Mouse (Mus musculus): ENCODE measurements around the gene Cacna1a. TPM values are rescaled to one million over a fixed set of nuclear protein-coding genes. Genes with fewer than 3 reads are reported as not detected.

Cacna1a gene
- polyA plus RNA-seq, 1 experiment from 2014 or later = 5.1 TPM

GRCm38 (mm10) chr8:84416041-84416440, 27.8 kb downstream of the Cacna1a start:
- ATAC-seq (replicated peaks; ENCODE audit: low FRiP score, low TSS enrichment, low read depth) (no peak), DNase-seq (ENCODE audit: low spot score) (no peak)
- Histone ChIP-seq H3K27me3 (replicated peaks; ENCODE audit: control insufficient read depth, insufficient read depth, low read length) (peaks cover 59% of the 10 kb centered on the region), H3K9ac (ENCODE audit: low read length) (no peak overlapping the region; the same call in 1 of the 2 replicates), H3K36me3 (ENCODE audit: control insufficient read depth, insufficient read depth, low read length) (no peaks in the 10 kb centered on the region), H3K4me1 (replicated peaks; ENCODE audit: control insufficient read depth, insufficient read depth, low read length) (peaks cover 4% of the 10 kb centered on the region), H3K9me3 (ENCODE audit: control insufficient read depth, low read length) (0 out of 2 replicates have a peak, but pooled peaks cover 4% of the 10 kb centered on the region), H3K27ac (ENCODE audit: low read depth) (no peak overlapping the region), H3K4me2 (ENCODE audit: low read length) (peak overlapping the region; percentile 94), H3K4me3 (ENCODE audit: low read depth, low read length) (peak overlapping the region; percentile 41)
- WGBS = 22% methylated on average over 14 of the region's 14 CpGs

GRCm38 (mm10) chr8:84416915-84417314, 28.7 kb downstream of the Cacna1a start:
- Histone ChIP-seq H3K27ac (ENCODE audit: low read depth) (no peak overlapping the region), H3K9me3 (ENCODE audit: control insufficient read depth, low read length) (0 out of 2 replicates have a peak, but pooled peaks cover 4% of the 10 kb centered on the region), H3K4me1 (replicated peaks; ENCODE audit: control insufficient read depth, insufficient read depth, low read length) (peaks cover 4% of the 10 kb centered on the region), H3K4me2 (ENCODE audit: low read length) (no peak overlapping the region), H3K27me3 (replicated peaks; ENCODE audit: control insufficient read depth, insufficient read depth, low read length) (peaks cover 55% of the 10 kb centered on the region), H3K4me3 (ENCODE audit: low read depth, low read length) (no peak overlapping the region), H3K9ac (ENCODE audit: low read length) (no peak overlapping the region), H3K36me3 (ENCODE audit: control insufficient read depth, insufficient read depth, low read length) (no peaks in the 10 kb centered on the region)
- no peak for ATAC-seq (replicated peaks; ENCODE audit: low FRiP score, low TSS enrichment, low read depth)
- no peak for DNase-seq (ENCODE audit: low spot score)
- 74% methylated on average over 6 of the region's 6 CpGs for WGBS

GRCm38 (mm10) chr8:84417840-84418239, 29.6 kb downstream of the Cacna1a start:
- no peak for DNase-seq (ENCODE audit: low spot score)
- no peak for ATAC-seq (replicated peaks; ENCODE audit: low FRiP score, low TSS enrichment, low read depth)
- H3K27ac ChIP-seq (ENCODE audit: low read depth) = no peak overlapping the region
- no peak overlapping the region for H3K4me2 ChIP-seq (ENCODE audit: low read length)
- 0 out of 2 replicates have a peak, but pooled peaks cover 4% of the 10 kb centered on the region for H3K9me3 ChIP-seq (ENCODE audit: control insufficient read depth, low read length)
- peaks cover 47% of the 10 kb centered on the region for H3K27me3 ChIP-seq (replicated peaks; ENCODE audit: control insufficient read depth, insufficient read depth, low read length)
- H3K36me3 ChIP-seq (ENCODE audit: control insufficient read depth, insufficient read depth, low read length) = no peaks in the 10 kb centered on the region
- no peak overlapping the region for H3K9ac ChIP-seq (ENCODE audit: low read length)
- no peak overlapping the region for H3K4me3 ChIP-seq (ENCODE audit: low read depth, low read length)
- WGBS = 41% methylated on average over 5 of the region's 5 CpGs
- H3K4me1 ChIP-seq (replicated peaks; ENCODE audit: control insufficient read depth, insufficient read depth, low read length) = peaks cover 4% of the 10 kb centered on the region

- no peak overlapping the region for H3K27ac ChIP-seq (ENCODE audit: low read depth)
- no peaks in the 10 kb centered on the region for H3K27me3 ChIP-seq (replicated peaks; ENCODE audit: control insufficient read depth, insufficient read depth, low read length)
- H3K9ac ChIP-seq (ENCODE audit: low read length) = no peak overlapping the region
- no peaks in the 10 kb centered on the region for H3K4me1 ChIP-seq (replicated peaks; ENCODE audit: control insufficient read depth, insufficient read depth, low read length)
- DNase-seq (ENCODE audit: low spot score) (no peak), ATAC-seq (replicated peaks; ENCODE audit: low FRiP score, low TSS enrichment, low read depth) (no peak)
- no peaks in the 10 kb centered on the region for H3K9me3 ChIP-seq (ENCODE audit: control insufficient read depth, low read length)
- WGBS = 53% methylated on average over 3 of the region's 3 CpGs
- H3K4me3 ChIP-seq (ENCODE audit: low read depth, low read length) = no peak overlapping the region
- no peak overlapping the region for H3K4me2 ChIP-seq (ENCODE audit: low read length)
- no peaks in the 10 kb centered on the region for H3K36me3 ChIP-seq (ENCODE audit: control insufficient read depth, insufficient read depth, low read length)
These were observed 36.2 kb downstream of the Cacna1a start for GRCm38 (mm10) chr8:84424426-84424825.

- DNase-seq (ENCODE audit: low spot score) (no peak), ATAC-seq (replicated peaks; ENCODE audit: low FRiP score, low TSS enrichment, low read depth) (no peak)
- Histone ChIP-seq H3K27ac (ENCODE audit: low read depth) (no peak overlapping the region), H3K27me3 (replicated peaks; ENCODE audit: control insufficient read depth, insufficient read depth, low read length) (no peaks in the 10 kb centered on the region), H3K36me3 (ENCODE audit: control insufficient read depth, insufficient read depth, low read length) (no peaks in the 10 kb centered on the region), H3K4me3 (ENCODE audit: low read depth, low read length) (no peak overlapping the region), H3K9me3 (ENCODE audit: control insufficient read depth, low read length) (no peaks in the 10 kb centered on the region), H3K4me2 (ENCODE audit: low read length) (no peak overlapping the region), H3K9ac (ENCODE audit: low read length) (no peak overlapping the region), H3K4me1 (replicated peaks; ENCODE audit: control insufficient read depth, insufficient read depth, low read length) (no peaks in the 10 kb centered on the region)
- WGBS = 88% methylated on average over 7 of the region's 7 CpGs
These were observed 37.8 kb downstream of the Cacna1a start for GRCm38 (mm10) chr8:84426087-84426486.

- Histone ChIP-seq H3K4me3 (ENCODE audit: low read depth, low read length) (no peak overlapping the region), H3K27ac (ENCODE audit: low read depth) (no peak overlapping the region), H3K36me3 (ENCODE audit: control insufficient read depth, insufficient read depth, low read length) (no peaks in the 10 kb centered on the region), H3K4me1 (replicated peaks; ENCODE audit: control insufficient read depth, insufficient read depth, low read length) (no peaks in the 10 kb centered on the region), H3K9ac (ENCODE audit: low read length) (no peak overlapping the region), H3K4me2 (ENCODE audit: low read length) (no peak overlapping the region), H3K27me3 (replicated peaks; ENCODE audit: control insufficient read depth, insufficient read depth, low read length) (no peaks in the 10 kb centered on the region), H3K9me3 (ENCODE audit: control insufficient read depth, low read length) (no peaks in the 10 kb centered on the region)
- WGBS = 80% methylated on average over 8 of the region's 8 CpGs
- DNase-seq (ENCODE audit: low spot score) (no peak), ATAC-seq (replicated peaks; ENCODE audit: low FRiP score, low TSS enrichment, low read depth) (no peak)
These were observed 38.3 kb downstream of the Cacna1a start for GRCm38 (mm10) chr8:84426582-84426981.

- no peak for ATAC-seq (replicated peaks; ENCODE audit: low FRiP score, low TSS enrichment, low read depth)
- H3K9me3 ChIP-seq (ENCODE audit: control insufficient read depth, low read length) = no peaks in the 10 kb centered on the region
- H3K36me3 ChIP-seq (ENCODE audit: control insufficient read depth, insufficient read depth, low read length) = no peaks in the 10 kb centered on the region
- H3K9ac ChIP-seq (ENCODE audit: low read length) = no peak overlapping the region
- no peak for DNase-seq (ENCODE audit: low spot score)
- H3K27me3 ChIP-seq (replicated peaks; ENCODE audit: control insufficient read depth, insufficient read depth, low read length) = no peaks in the 10 kb centered on the region
- WGBS = 75% methylated on average over 5 of the region's 5 CpGs
- no peaks in the 10 kb centered on the region for H3K4me1 ChIP-seq (replicated peaks; ENCODE audit: control insufficient read depth, insufficient read depth, low read length)
- H3K4me2 ChIP-seq (ENCODE audit: low read length) = no peak overlapping the region
- no peak overlapping the region for H3K27ac ChIP-seq (ENCODE audit: low read depth)
- no peak overlapping the region for H3K4me3 ChIP-seq (ENCODE audit: low read depth, low read length)
These were observed 39.8 kb downstream of the Cacna1a start for GRCm38 (mm10) chr8:84428034-84428433.

- H3K9me3 ChIP-seq (ENCODE audit: control insufficient read depth, low read length) = no peaks in the 10 kb centered on the region
- ATAC-seq (replicated peaks; ENCODE audit: low FRiP score, low TSS enrichment, low read depth) (no peak), DNase-seq (ENCODE audit: low spot score) (no peak)
- H3K36me3 ChIP-seq (ENCODE audit: control insufficient read depth, insufficient read depth, low read length) = no peaks in the 10 kb centered on the region
- H3K4me1 ChIP-seq (replicated peaks; ENCODE audit: control insufficient read depth, insufficient read depth, low read length) = no peaks in the 10 kb centered on the region
- WGBS = 29% methylated on average over 4 of the region's 4 CpGs
- no peak overlapping the region for H3K4me3 ChIP-seq (ENCODE audit: low read depth, low read length)
- H3K27ac ChIP-seq (ENCODE audit: low read depth) = no peak overlapping the region
- H3K27me3 ChIP-seq (replicated peaks; ENCODE audit: control insufficient read depth, insufficient read depth, low read length) = no peaks in the 10 kb centered on the region
- no peak overlapping the region for H3K4me2 ChIP-seq (ENCODE audit: low read length)
- no peak overlapping the region for H3K9ac ChIP-seq (ENCODE audit: low read length)
These were observed 40.8 kb downstream of the Cacna1a start for GRCm38 (mm10) chr8:84429014-84429413.

- Histone ChIP-seq H3K27ac (ENCODE audit: low read depth) (no peak overlapping the region), H3K36me3 (ENCODE audit: control insufficient read depth, insufficient read depth, low read length) (no peaks in the 10 kb centered on the region), H3K27me3 (replicated peaks; ENCODE audit: control insufficient read depth, insufficient read depth, low read length) (no peaks in the 10 kb centered on the region), H3K4me1 (replicated peaks; ENCODE audit: control insufficient read depth, insufficient read depth, low read length) (no peaks in the 10 kb centered on the region), H3K9ac (ENCODE audit: low read length) (no peak overlapping the region), H3K9me3 (ENCODE audit: control insufficient read depth, low read length) (no peaks in the 10 kb centered on the region), H3K4me3 (ENCODE audit: low read depth, low read length) (no peak overlapping the region), H3K4me2 (ENCODE audit: low read length) (no peak overlapping the region)
- 21% methylated on average over 5 of the region's 5 CpGs for WGBS
- no peak for DNase-seq (ENCODE audit: low spot score)
- ATAC-seq (replicated peaks; ENCODE audit: low FRiP score, low TSS enrichment, low read depth) = no peak
These were observed 41.3 kb downstream of the Cacna1a start for GRCm38 (mm10) chr8:84429492-84429891.
